12 mouse cellular contexts compared by ENCODE assay signal in genomic region chr12:55939281-55940142, GRCm38 (mm10).
DNase-seq lines count a peak whose midpoint lies in the region; ATAC-seq lines count a peak whose summit lies in the region.
"Had no signal": no experiment of that assay in that cellular context is flagged by ENCODE, and none has a peak within 500 bp of the region (broad histone marks: within the 10 kb centered on the region; RNA-seq: fewer than 3 reads in every experiment).

No protein-coding gene starts in this region.

- no peak overlapping the region for H3K4me3 ChIP-seq in hindbrain, embryonic 12.5 days
- H3K4me3 ChIP-seq in midbrain, embryonic 13.5 days (replicated peaks), result no peak overlapping the region
- H3K4me3 ChIP-seq: limb, embryonic 12.5 days; lung, embryonic 15.5 days had no signal

- no peak overlapping the region for H3K9ac ChIP-seq in hindbrain, embryonic 12.5 days
- no peak overlapping the region for H3K9ac ChIP-seq in midbrain, embryonic 13.5 days (replicated peaks)
- H3K9ac ChIP-seq: limb, embryonic 12.5 days; lung, embryonic 15.5 days had no signal

- H3K27ac ChIP-seq in hindbrain, embryonic 12.5 days, result peak overlapping the region; percentile 79
- peak overlapping the region; percentile 84 for H3K27ac ChIP-seq in midbrain, embryonic 13.5 days
- H3K27ac ChIP-seq: kidney, postnatal 0 days; limb, embryonic 12.5 days; lung, embryonic 15.5 days had no signal

- peaks cover 6% of the 10 kb centered on the region for H3K4me1 ChIP-seq in hindbrain, embryonic 12.5 days
- peaks cover 19% of the 10 kb centered on the region for H3K4me1 ChIP-seq in midbrain, embryonic 13.5 days (replicated peaks)
- H3K4me1 ChIP-seq: limb, embryonic 12.5 days; lung, embryonic 15.5 days had no signal

- peaks cover 20% of the 10 kb centered on the region for H3K27me3 ChIP-seq in hindbrain, embryonic 12.5 days
- peaks cover 14% of the 10 kb centered on the region for H3K27me3 ChIP-seq in midbrain, embryonic 13.5 days
- H3K27me3 ChIP-seq: limb, embryonic 12.5 days; lung, embryonic 15.5 days had no signal

- ATAC-seq in hindbrain, embryonic 12.5 days (ENCODE audit: low FRiP score), result peak; percentile 89
- peak; percentile 92 for ATAC-seq in midbrain, embryonic 13.5 days

- H3K36me3 ChIP-seq in hindbrain, embryonic 12.5 days, result no peaks in the 10 kb centered on the region
- no peaks in the 10 kb centered on the region for H3K36me3 ChIP-seq in midbrain, embryonic 13.5 days
- H3K36me3 ChIP-seq: G1E; limb, embryonic 12.5 days; lung, embryonic 15.5 days had no signal

- WGBS in hindbrain, embryonic 12.5 days, result 45% methylated on average over 10 of the region's 10 CpGs
- 28% methylated on average over 10 of the region's 10 CpGs for WGBS in midbrain, embryonic 13.5 days

- DNase-seq in ES-CJ7 (ENCODE audit: low read depth, low spot score) (peak; percentile 18), ZHBTc4 (ENCODE audit: low read depth, low spot score) (peak; percentile 16)
- DNase-seq in urinary bladder, postnatal 10 days (ENCODE audit: low spot score), result no peak
- no peak for DNase-seq in gastrocnemius, adult 8-10 months (ENCODE audit: low spot score in 2 of 2)
- DNase-seq in kidney, adult 18-20 months, result no peak
- DNase-seq in thymus, postnatal 25 days, result no peak

- H3K4me2 ChIP-seq in hindbrain, embryonic 12.5 days (replicated peaks), result no peak overlapping the region
- peak overlapping the region; percentile 18; the same call in 1 of the 2 replicates for H3K4me2 ChIP-seq in midbrain, embryonic 13.5 days (replicated peaks)
- H3K4me2 ChIP-seq: limb, embryonic 12.5 days; lung, embryonic 15.5 days had no signal

- no peaks in the 10 kb centered on the region for H3K9me3 ChIP-seq in hindbrain, embryonic 12.5 days (replicated peaks)
- no peaks in the 10 kb centered on the region for H3K9me3 ChIP-seq in midbrain, embryonic 13.5 days
- H3K9me3 ChIP-seq: G1E; limb, embryonic 12.5 days; lung, embryonic 15.5 days had no signal

Comparison
In these comparisons a context has a peak if more than half of its experiments do, and no peak if none do; other contexts are left out.
1. DNase-seq: peak in ES-CJ7 (single experiment) and ZHBTc4 (single experiment); none in urinary bladder, postnatal 10 days (single experiment), gastrocnemius, adult 8-10 months (0 of 2), kidney, adult 18-20 months (single experiment) and thymus, postnatal 25 days (single experiment).